Mouse (Mus musculus) CH12.LX (cell line): ENCODE data around the gene Endog. TPM values are rescaled to one million over a fixed set of nuclear protein-coding genes. Genes with fewer than 3 reads are reported as not detected.

Source experiments
- DNase-seq: peaks from one replicate; pipeline ENCODE4 v3.0.0-alpha.2; 2013; ENCODE audit errors: extremely low read depth
- H3K27ac ChIP-seq: 2 replicates; pipeline ENCODE4 v1.5.1; 2012; ENCODE audit warnings: low read depth, mild to moderate bottlenecking, control low read depth, moderate library complexity; ENCODE audit not compliant: insufficient read depth
- H3K27me3 ChIP-seq: replicated peaks from 2 replicates; pipeline ENCODE3; 2012; ENCODE audit warnings: inconsistent platforms
- H3K36me3 ChIP-seq, 2 experiments: replicated peaks in 1 of 2; 2 replicates each; pipeline versions ENCODE3 to v1.6.1; 2012; ENCODE audit warnings: inconsistent platforms in 1 of 2, low read length in 1 of 2, mild to moderate bottlenecking in 1 of 2, mixed read lengths in 1 of 2, moderate library complexity in 1 of 2; ENCODE audit not compliant: control insufficient read depth in 1 of 2, insufficient read depth in 1 of 2
- H3K4me1 ChIP-seq, 2 experiments: 2 replicates each; pipeline ENCODE4 v1.6.1; 2012; ENCODE audit warnings: inconsistent platforms in 1 of 2, moderate library complexity in 1 of 2; ENCODE audit not compliant: insufficient read depth in 2 of 2, control insufficient read depth in 1 of 2
- H3K4me2 ChIP-seq: 2 replicates; pipeline ENCODE4 v1.6.1; 2012; ENCODE audit warnings: low read depth, mild to moderate bottlenecking, control low read depth; ENCODE audit not compliant: poor library complexity, insufficient read depth, severe bottlenecking
- H3K4me3 ChIP-seq, 3 experiments: fragments of 150-350 bp in 1 of 3; sonication (generic) in 1 of 3; replicated peaks in 1 of 3; 2 replicates each; pipeline versions ENCODE3 to v1.5.1; 2011 to 2012; ENCODE audit warnings: low read depth in 2 of 3, low read length in 2 of 3, mild to moderate bottlenecking in 2 of 3, moderate library complexity in 2 of 3, control low read depth in 1 of 3, improper control_type of control experiment in 1 of 3, inconsistent platforms in 1 of 3, mixed read lengths in 1 of 3; ENCODE audit not compliant: poor library complexity in 1 of 3
- H3K79me2 ChIP-seq: replicated peaks from 2 replicates; pipeline ENCODE4 v1.6.1; 2012; ENCODE audit warnings: mild to moderate bottlenecking, moderate library complexity; ENCODE audit not compliant: control insufficient read depth, poor library complexity, insufficient read depth, severe bottlenecking; ENCODE audit errors: extremely low read depth
- H3K9ac ChIP-seq: 2 replicates; pipeline ENCODE4 v1.6.1; 2012; ENCODE audit warnings: low read depth, mild to moderate bottlenecking, control low read depth, moderate library complexity; ENCODE audit not compliant: insufficient read depth
- H3K9me3 ChIP-seq: replicated peaks from 2 replicates; pipeline ENCODE3; 2012; ENCODE audit warnings: low read length, inconsistent platforms, mixed read lengths
- BHLHE40 ChIP-seq: IDR thresholded peaks from 2 replicates; pipeline ENCODE4 v1.6.1; 2011; ENCODE audit warnings: mild to moderate bottlenecking, low read depth, low read length, improper control_type of control experiment
- CHD1 ChIP-seq: IDR thresholded peaks from 2 replicates; pipeline ENCODE4 v1.6.1; 2012; ENCODE audit warnings: low read depth, low read length, improper control_type of control experiment, inconsistent platforms
- CHD2 ChIP-seq: IDR thresholded peaks from 2 replicates; pipeline ENCODE4 v1.6.1; 2011; ENCODE audit warnings: low read length, improper control_type of control experiment
- E2F4 ChIP-seq: IDR thresholded peaks from 2 replicates; pipeline ENCODE4 v1.6.1; 2011; ENCODE audit warnings: low read depth, low read length, improper control_type of control experiment; ENCODE audit not compliant: insufficient replicate concordance
- ELF1 ChIP-seq: IDR thresholded peaks from 2 replicates; pipeline ENCODE4 v1.6.1; 2014; ENCODE audit warnings: low read depth, mild to moderate bottlenecking, inconsistent platforms, low read length, improper control_type of control experiment
- EP300 ChIP-seq: IDR thresholded peaks from 2 replicates; pipeline ENCODE4 v1.6.1; 2011; ENCODE audit warnings: low read length, improper control_type of control experiment
- ETS1 ChIP-seq: conservative IDR thresholded peaks from 2 replicates; pipeline ENCODE4 v1.6.1; 2012; ENCODE audit warnings: low read depth, mild to moderate bottlenecking, inconsistent platforms, low read length, improper control_type of control experiment, moderate library complexity
- GABPA ChIP-seq: IDR thresholded peaks from 2 replicates; pipeline ENCODE4 v1.6.1; 2012; ENCODE audit warnings: low read depth, low read length, improper control_type of control experiment, inconsistent platforms; ENCODE audit not compliant: insufficient replicate concordance
- IRF4 ChIP-seq: IDR thresholded peaks from 2 replicates; pipeline ENCODE4 v1.6.1; 2014; ENCODE audit warnings: low read depth, mild to moderate bottlenecking, inconsistent platforms, low read length, improper control_type of control experiment
- JUND ChIP-seq: conservative IDR thresholded peaks from 2 replicates; pipeline ENCODE4 v1.6.1; 2011; ENCODE audit warnings: low read depth, low read length, improper control_type of control experiment
- KAT2A ChIP-seq: IDR thresholded peaks from 2 replicates; pipeline ENCODE4 v1.6.1; 2012; ENCODE audit warnings: low read length, improper control_type of control experiment, inconsistent platforms; ENCODE audit not compliant: insufficient replicate concordance
- MAFK ChIP-seq: IDR thresholded peaks from 2 replicates; pipeline ENCODE4 v1.6.1; 2011; ENCODE audit warnings: low read length, improper control_type of control experiment; ENCODE audit not compliant: insufficient replicate concordance
- MAX ChIP-seq: IDR thresholded peaks from 2 replicates; pipeline ENCODE4 v1.6.1; 2011; ENCODE audit warnings: low read length, improper control_type of control experiment
- MEF2A ChIP-seq: IDR thresholded peaks from 2 replicates; pipeline ENCODE4 v1.6.1; 2014; ENCODE audit warnings: low read depth, mild to moderate bottlenecking, inconsistent platforms, low read length, improper control_type of control experiment, borderline replicate concordance
- MXI1 ChIP-seq: IDR thresholded peaks from 2 replicates; pipeline ENCODE4 v1.6.1; 2011; ENCODE audit warnings: mild to moderate bottlenecking, low read depth, low read length, improper control_type of control experiment
- MYC ChIP-seq: IDR thresholded peaks from 2 replicates; pipeline ENCODE4 v1.6.1; 2011; ENCODE audit warnings: low read depth, mild to moderate bottlenecking, improper control_type of control experiment, low read length
- NELFE ChIP-seq: IDR thresholded peaks from 2 replicates; pipeline ENCODE4 v1.6.1; 2011; ENCODE audit warnings: low read depth, low read length, improper control_type of control experiment
- PAX5 ChIP-seq: IDR thresholded peaks from 2 replicates; pipeline ENCODE4 v1.6.1; 2012; ENCODE audit warnings: low read length, inconsistent platforms, mixed read lengths
- POLR2A ChIP-seq: IDR thresholded peaks from 2 replicates; pipeline ENCODE4 v1.6.1; 2011; ENCODE audit warnings: low read depth, mild to moderate bottlenecking, improper control_type of control experiment, low read length
- RAD21 ChIP-seq: IDR thresholded peaks from 2 replicates; pipeline ENCODE4 v1.6.1; 2011; ENCODE audit warnings: low read depth, mild to moderate bottlenecking, low read length, improper control_type of control experiment, moderate library complexity
- SIN3A ChIP-seq: IDR thresholded peaks from 2 replicates; pipeline ENCODE4 v1.6.1; 2012; ENCODE audit warnings: low read length, improper control_type of control experiment, inconsistent platforms
- SMC3 ChIP-seq: IDR thresholded peaks from 2 replicates; pipeline ENCODE4 v1.6.1; 2011; ENCODE audit warnings: low read depth, low read length, improper control_type of control experiment
- UBTF ChIP-seq: IDR thresholded peaks from 2 replicates; pipeline ENCODE4 v1.6.1; 2012; ENCODE audit warnings: low read depth, mild to moderate bottlenecking, inconsistent platforms, low read length, improper control_type of control experiment, moderate library complexity
- USF2 ChIP-seq: conservative IDR thresholded peaks from 2 replicates; pipeline ENCODE4 v1.6.1; 2011; ENCODE audit warnings: low read depth, low read length, improper control_type of control experiment
- ZKSCAN1 ChIP-seq: IDR thresholded peaks from 2 replicates; pipeline ENCODE4 v1.6.1; 2012; ENCODE audit warnings: low read depth, inconsistent platforms, low read length, improper control_type of control experiment, borderline replicate concordance
- ZMIZ1 ChIP-seq: IDR thresholded peaks from 2 replicates; pipeline ENCODE4 v1.6.1; 2012; ENCODE audit warnings: low read depth, mild to moderate bottlenecking, inconsistent platforms, low read length, improper control_type of control experiment
- dilution Hi-C: fragments of 300-500 bp; cut with MboI; formaldehyde crosslinking; loops from 2 replicates; pipeline ENCODE4 v1.14.3; 2020; ENCODE audit warnings: low sequenced_read_pairs; ENCODE audit not compliant: extremely low pct_unique_long_range_greater_than_20kb, extremely low pct_ligation_motif_present
- in situ Hi-C: fragments of 300-500 bp; cut with MboI; formaldehyde crosslinking; loops from 3 replicates; pipeline ENCODE4 v1.14.3; 2019; ENCODE audit warnings: low sequenced_read_pairs, low pct_ligation_motif_present, low pct_unique_long_range_greater_than_20kb, mixed read lengths
- polyA plus RNA-seq: library from polyadenylated mRNA; unstranded; fragments of >175 nt; gene quantifications from 2 replicates; pipeline ENCODE4 v1.2.1, GENCODE M21; 2012; ENCODE audit warnings: low read depth; ENCODE audit not compliant: insufficient read length
- total RNA-seq, 2 experiments: library from RNA; depleted of rRNA; stranded (reverse); fragments of 300-350 nt in 1 of 2; fragments of >200 nt in 1 of 2; gene quantifications; 2 replicates each; pipeline ENCODE4 v1.2.3; 2012 to 2014

Gene Endog
- total and polyA plus RNA-seq, 3 experiments: 9.2 TPM; not detected in 2

GRCm38 (mm10) chr2:30212951-30213350 is 41.7 kb downstream of the Endog start:
- Histone ChIP-seq H3K27me3 (peaks cover 3% of the 10 kb centered on the region), H3K79me2 (no peaks in the 10 kb centered on the region), H3K36me3 (no peaks in the 10 kb centered on the region), H3K4me1 (peaks cover 0 to 4% of the 10 kb centered on the region in 2 experiments; a peak in 1 of 4 replicates), H3K4me3 (no peak overlapping the region), H3K9me3 (no peaks in the 10 kb centered on the region), H3K9ac (no peak overlapping the region), H3K4me2 (no peak overlapping the region), H3K27ac (no peak overlapping the region)
- dilution Hi-C loops (no loop called here), in situ Hi-C loops (no loop called here)
- no peak for TF ChIP-seq UBTF
- DNase-seq: no peak

- no peaks in the 10 kb centered on the region for H3K9me3 ChIP-seq
- no peaks in the 10 kb centered on the region for H3K79me2 ChIP-seq
- no peak overlapping the region for H3K27ac ChIP-seq
- no peak overlapping the region for H3K4me2 ChIP-seq
- no peak overlapping the region for H3K9ac ChIP-seq
- dilution Hi-C loops (no loop called here), in situ Hi-C loops (no loop called here)
- TF ChIP-seq GABPA (no peak), ZKSCAN1 (no peak), MYC (no peak), MXI1 (no peak), POLR2A (no peak), ETS1 (no peak), EP300 (no peak), PAX5 (no peak), ZMIZ1 (no peak), IRF4 (no peak), SIN3A (no peak), KAT2A (no peak), CHD2 (no peak), MEF2A (no peak)
- no peaks in the 10 kb centered on the region for H3K27me3 ChIP-seq
- H3K36me3 ChIP-seq: no peaks in the 10 kb centered on the region
- DNase-seq: no peak
- peaks cover 0 to 4% of the 10 kb centered on the region in 2 experiments; a peak in 1 of 4 replicates for H3K4me1 ChIP-seq
- no peak overlapping the region for H3K4me3 ChIP-seq
These were observed 43.5 kb downstream of the Endog start for GRCm38 (mm10) chr2:30214745-30215144.

- dilution Hi-C loops: no loop called here
- TF ChIP-seq MAFK (no peak), IRF4 (no peak), USF2 (no peak), RAD21 (no peak), NELFE (no peak), KAT2A (no peak), ELF1 (no peak), ZMIZ1 (no peak), GABPA (no peak), E2F4 (no peak), CHD1 (no peak), BHLHE40 (no peak), JUND (no peak), SMC3 (no peak), MEF2A (no peak), MAX (no peak), POLR2A (no peak)
- in situ Hi-C loops: no loop called here
These were observed 44.2 kb downstream of the Endog start for GRCm38 (mm10) chr2:30215493-30215892.

More at GRCm38 (mm10) chr2:30215493-30215892, 44.2 kb downstream of the Endog start:
- no peaks in the 10 kb centered on the region for H3K36me3 ChIP-seq
- no peak overlapping the region for H3K27ac ChIP-seq
- no peak for DNase-seq
- no peaks in the 10 kb centered on the region for H3K9me3 ChIP-seq
- no peak overlapping the region for H3K9ac ChIP-seq
- H3K4me2 ChIP-seq: no peak overlapping the region
- no peak overlapping the region for H3K4me3 ChIP-seq
- H3K79me2 ChIP-seq: no peaks in the 10 kb centered on the region
- no peaks in the 10 kb centered on the region for H3K27me3 ChIP-seq
- H3K4me1 ChIP-seq: peaks cover 0 to 4% of the 10 kb centered on the region in 2 experiments; a peak in 1 of 4 replicates
